Mouse (Mus musculus): ENCODE measurements around the gene Aifm3.
"Not testable (repeated sequence)": the region's sequence is repeated elsewhere in the genome, so short reads cannot be mapped to it uniquely, and the experiment has no call there.

Gene Aifm3

DNA sequence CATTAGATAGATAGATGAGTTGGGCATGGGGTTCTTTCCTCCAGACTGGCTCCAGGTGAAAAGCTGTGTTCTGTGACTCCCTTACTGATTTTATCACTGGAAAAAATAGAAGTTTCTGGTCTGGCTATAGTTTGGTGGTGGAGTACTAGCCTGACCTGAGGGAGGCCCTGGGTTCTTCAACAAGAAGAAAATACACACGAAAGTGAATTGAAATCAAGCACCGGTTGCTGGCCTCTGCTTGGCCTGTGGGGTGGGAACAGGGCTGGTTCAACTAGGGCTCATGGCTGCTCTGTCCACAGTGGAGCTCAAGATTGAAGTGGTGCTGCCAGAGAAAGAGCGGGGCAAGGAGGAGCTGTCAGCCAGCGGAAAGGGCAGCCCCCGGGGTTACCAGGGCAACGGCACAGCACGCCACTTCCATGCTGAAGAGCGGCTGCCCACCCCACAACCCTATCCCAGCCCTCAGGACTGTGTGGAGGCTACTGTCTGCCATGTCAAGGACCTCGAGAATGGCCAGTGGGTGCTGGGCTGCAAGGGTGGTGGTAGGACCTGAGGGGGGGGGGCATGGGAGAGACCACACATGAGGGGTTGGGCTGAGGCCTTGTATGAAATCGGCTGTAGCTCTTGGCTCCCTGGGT, 10.0 kb downstream of the Aifm3 start:
- in situ Hi-C loops (cut with MboI): no loop called here

GRCm38 (mm10) chr16:17502681-17503080, 13.3 kb downstream of the Aifm3 start:
- in situ Hi-C loops (cut with MboI): no loop called here

- in situ Hi-C loops (cut with MboI): no loop called here
Observed at GRCm38 (mm10) chr16:17507018-17507552, 17.7 kb downstream of the Aifm3 start.

- in situ Hi-C loops (cut with MboI): not testable (repeated sequence)
Observed at GRCm38 (mm10) chr16:17508031-17508430, 18.6 kb downstream of the Aifm3 start.

DNA sequence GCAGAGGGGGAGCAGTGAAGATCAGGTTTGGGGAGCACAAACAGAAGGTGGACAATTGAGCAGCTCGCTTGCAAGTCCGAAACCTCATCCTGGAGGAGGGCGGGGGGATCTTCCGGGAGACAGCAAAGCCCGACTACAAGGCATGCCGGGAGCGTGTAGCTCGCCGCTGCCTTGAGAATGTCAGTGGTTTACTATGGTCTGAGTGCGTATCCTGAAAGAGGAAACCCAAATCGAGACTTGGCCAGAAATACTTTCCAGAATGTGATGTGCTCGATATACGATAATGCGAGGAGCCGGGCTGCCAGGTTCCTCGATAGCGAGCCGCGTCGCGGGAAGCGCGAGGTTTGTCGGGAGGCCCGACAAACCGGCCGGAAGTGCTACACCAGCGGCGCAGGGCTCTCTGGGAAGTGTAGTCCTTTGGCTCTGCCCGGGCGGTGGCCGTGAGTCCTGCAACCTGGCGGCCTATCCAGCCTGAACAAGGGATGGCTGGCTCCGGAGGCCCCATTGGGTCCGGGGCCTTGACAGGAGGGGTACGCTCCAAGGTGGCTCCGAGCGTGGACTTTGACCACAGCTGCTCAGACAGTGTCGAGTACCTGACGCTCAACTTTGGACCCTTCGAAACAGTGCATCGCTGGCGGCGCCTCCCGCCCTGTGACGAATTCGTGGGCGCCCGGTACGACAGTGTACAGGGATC, 19.3 kb downstream of the Aifm3 start, which contains the start of gene Lztr1:
TSS of gene Lztr1 (plus strand) at position 143 of the 694 bp plus-strand sequence.
- in situ Hi-C loops (cut with MboI): no loop called here

- in situ Hi-C loops (cut with MboI): no loop called here
Observed at GRCm38 (mm10) chr16:17509240-17509597, 19.8 kb downstream of the Aifm3 start.

- in situ Hi-C loops (cut with MboI): no loop called here
Observed at GRCm38 (mm10) chr16:17510143-17510542, 20.7 kb downstream of the Aifm3 start.

GRCm38 (mm10) chr16:17510686-17511085, 21.3 kb downstream of the Aifm3 start:
- in situ Hi-C loops (cut with MboI): no loop called here

- in situ Hi-C loops (cut with MboI): no loop called here
Observed at GRCm38 (mm10) chr16:17511431-17511830, 22.0 kb downstream of the Aifm3 start.

DNA sequence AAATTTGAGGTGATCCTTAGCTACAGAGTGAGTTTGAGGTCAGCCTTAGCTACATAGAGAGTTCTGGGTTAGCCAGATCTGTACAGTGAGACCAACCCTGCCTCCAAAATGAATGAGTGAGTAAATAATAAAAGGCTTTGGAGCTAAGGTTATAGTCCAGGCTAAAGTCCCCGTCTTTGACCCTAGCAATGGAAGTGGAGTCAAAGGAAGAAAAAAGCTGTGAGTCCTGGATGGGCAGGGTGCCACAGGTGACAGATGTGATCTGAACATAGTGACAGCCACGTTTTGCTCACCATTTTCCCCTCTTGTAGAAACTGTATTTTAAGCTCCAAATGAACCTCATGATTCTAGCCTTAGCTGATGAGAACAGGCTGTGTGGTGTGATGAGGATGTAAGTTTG, 29.5 kb downstream of the Aifm3 start:
- in situ Hi-C loops (cut with MboI): no loop called here

DNA sequence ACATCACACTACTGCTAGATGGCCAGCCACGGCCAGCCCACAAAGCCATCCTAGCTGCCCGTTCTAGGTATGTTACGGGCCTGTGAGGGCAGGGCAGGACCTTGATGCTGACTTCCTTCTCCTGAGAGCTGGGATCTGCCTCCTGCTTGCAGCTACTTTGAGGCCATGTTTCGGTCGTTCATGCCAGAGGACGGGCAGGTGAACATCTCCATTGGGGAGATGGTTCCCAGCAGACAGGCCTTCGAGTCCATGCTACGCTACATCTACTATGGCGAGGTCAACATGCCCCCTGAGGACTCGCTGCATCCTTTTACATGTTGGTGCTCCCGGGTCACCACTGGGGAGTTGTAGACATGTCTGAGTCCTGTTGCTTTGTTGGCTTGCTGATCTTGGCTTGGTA, 34.7 kb downstream of the Aifm3 start:
- in situ Hi-C loops (cut with MboI): no loop called here

GRCm38 (mm10) chr16:17525524-17525923, 36.1 kb downstream of the Aifm3 start:
- in situ Hi-C loops (cut with MboI): no loop called here

GRCm38 (mm10) chr16:17526223-17526622, 36.8 kb downstream of the Aifm3 start:
- in situ Hi-C loops (cut with MboI): no loop called here

DNA sequence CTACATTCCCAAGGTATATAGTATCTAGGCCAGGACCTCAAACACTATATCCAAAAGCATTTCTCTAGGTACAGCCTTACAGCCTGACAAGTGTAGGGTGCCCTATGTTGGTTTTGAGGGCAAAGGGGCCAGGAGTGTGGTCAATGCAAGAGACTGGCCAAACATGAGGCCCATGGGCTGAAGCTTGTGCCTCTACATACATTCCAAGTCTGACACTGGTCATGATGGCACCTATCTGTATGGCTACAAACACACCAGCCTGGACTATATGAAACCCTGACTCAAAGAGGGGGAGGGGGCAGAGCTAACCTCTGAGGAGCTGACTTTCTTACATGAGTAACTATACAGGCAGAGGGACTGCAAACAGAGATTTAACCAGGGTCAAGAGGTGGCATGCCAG, 38.2 kb downstream of the Aifm3 start:
- in situ Hi-C loops (cut with MboI): no loop called here

DNA sequence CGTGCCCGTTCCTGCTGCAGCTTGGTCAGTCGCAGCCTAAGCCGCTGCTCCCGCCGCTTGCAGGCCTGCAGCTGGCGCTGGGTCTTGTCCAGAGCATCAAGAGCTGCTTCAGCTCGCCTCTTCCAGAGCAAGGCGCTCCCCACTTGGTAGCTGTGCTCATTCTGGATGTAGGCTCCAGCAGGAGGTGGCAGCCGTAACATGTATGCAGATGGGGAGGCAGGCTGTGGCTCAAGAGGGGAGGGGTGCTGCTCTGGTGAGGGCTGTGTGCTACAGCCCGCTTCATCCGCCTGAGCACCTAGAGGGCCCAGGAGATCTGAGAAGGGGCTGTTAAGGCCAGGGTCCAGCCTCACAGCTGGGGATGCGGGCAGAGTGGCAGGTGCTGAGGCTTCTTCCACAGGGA, 38.9 kb downstream of the Aifm3 start:
- in situ Hi-C loops (cut with MboI): no loop called here

GRCm38 (mm10) chr16:17529981-17530586, 40.7 kb downstream of the Aifm3 start:
- in situ Hi-C loops (cut with MboI): no loop called here

DNA sequence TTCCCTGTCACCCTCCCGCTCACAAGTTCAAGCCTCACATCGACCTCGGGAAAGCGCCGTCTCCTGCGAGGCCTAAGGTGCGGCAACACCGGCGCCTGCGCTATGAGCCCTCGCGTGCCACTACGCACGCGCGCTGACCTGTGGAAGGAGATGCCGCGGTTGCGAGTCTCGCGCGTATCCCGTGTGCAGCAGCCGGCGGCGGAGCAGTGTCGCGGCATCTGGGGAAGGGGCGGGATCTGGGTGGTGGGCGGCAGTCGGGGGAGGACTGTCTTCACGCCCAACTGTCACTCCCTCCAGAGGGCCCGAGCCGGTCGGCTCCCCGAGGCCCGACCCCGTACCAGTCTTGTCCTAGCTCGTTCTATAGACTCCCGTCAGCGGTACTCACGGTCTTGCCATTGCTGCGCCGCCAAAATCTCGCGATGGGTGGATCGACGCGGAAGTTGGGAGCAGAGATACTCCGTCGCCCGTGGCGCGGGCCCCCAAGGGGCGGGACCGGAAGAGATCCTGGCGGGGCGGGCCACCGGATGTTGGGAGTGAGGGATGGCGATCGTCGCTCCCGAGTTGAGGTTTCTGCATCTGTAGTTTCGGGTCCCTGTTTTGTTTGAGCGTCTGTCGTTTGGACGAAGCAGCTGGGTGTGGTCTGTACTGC, 41.4 kb downstream of the Aifm3 start, which contains the start of gene Thap7:
TSS of gene Thap7 (minus strand) at position 497 of the 649 bp plus-strand sequence.
- in situ Hi-C loops (cut with MboI): no loop called here

DNA sequence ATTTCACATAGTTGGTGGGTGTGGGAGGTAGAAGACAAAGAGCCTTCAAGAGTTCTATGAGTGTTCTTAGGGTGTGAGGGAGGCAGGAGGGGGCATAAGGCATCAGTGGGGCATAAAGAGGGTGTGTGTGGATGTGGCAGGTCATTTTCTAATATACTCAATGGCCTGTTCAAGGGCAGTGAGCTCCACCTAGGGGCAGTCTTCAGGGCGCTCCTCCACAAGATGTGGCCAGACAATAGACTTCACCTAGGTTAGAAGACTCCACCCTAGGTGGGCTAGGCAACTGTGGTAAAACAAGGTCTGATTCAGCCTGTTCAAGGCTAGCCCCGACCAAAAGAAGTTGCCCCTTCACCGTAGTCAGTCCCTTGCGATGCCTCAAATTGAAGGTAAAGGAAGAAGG, 42.9 kb downstream of the Aifm3 start:
- in situ Hi-C loops (cut with MboI): no loop called here

GRCm38 (mm10) chr16:17532676-17533329, 43.4 kb downstream of the Aifm3 start:
- in situ Hi-C loops (cut with MboI): no loop called here

DNA sequence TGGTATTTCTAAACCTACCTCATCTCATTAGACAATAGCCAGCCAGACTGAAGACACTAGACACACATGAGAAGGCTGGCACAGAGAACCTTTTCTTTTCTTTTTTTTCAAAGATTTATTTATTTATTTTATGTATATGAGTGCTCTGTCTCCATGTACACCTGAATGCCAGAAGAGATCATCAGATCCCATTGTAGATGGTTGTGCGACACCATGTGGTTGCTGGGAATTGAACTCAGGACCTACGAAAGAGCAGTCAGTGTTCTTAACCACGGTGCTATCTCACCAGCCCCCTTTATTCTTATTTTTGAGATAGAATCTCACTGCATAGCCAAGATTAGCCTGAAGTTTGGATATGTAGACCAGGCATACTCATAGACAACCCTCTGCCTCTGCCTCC, 47.2 kb downstream of the Aifm3 start:
- in situ Hi-C loops (cut with MboI): no loop called here

DNA sequence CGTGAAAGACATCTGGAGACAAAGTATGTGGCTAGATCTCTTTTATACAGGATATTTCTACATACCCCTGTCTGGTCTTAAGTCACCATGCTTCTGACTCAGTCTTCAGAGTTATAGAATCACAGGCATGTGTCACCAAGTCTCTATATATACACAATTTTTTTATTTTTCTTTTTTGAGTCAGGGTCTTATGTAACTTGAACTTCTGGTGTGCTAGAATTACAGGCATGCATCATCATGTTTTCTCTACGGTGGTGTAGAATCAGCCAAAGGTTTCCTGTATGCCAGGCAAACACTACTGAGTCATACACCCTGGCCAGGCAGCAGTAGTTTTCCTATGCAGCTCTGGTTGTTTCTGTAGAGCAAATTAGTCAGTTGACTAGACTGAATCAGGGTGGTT, 53.2 kb downstream of the Aifm3 start:
- in situ Hi-C loops (cut with MboI): no loop called here

GRCm38 (mm10) chr16:17552837-17553236, 63.4 kb downstream of the Aifm3 start:
- in situ Hi-C loops (cut with MboI): no loop called here
